Mouse (Mus musculus) liver, embryonic 16.5 days (tissue): ENCODE results near the gene Lbhd2. TPM values are rescaled to one million over a fixed set of nuclear protein-coding genes. Genes with fewer than 3 reads are reported as not detected.
A peak's percentile ranks its signal among the peaks of the same experiment; 100 is the strongest.

ENCODE experiments used
- ATAC-seq: fragments of 200-750 bp; cut with Nextera tagmentation; 2 replicates; pipeline ENCODE4 v1.8.0; 2017; ENCODE audit warnings: low read depth, mild to moderate bottlenecking, moderate number of reproducible peaks, moderate library complexity
- H3K27ac ChIP-seq: fragments of 300-500 bp; sonication (generic); 2 replicates; pipeline ENCODE4 v1.5.1; 2014; ENCODE audit warnings: mild to moderate bottlenecking, low read length
- H3K27me3 ChIP-seq: fragments of 300-500 bp; sonication (generic); 2 replicates; pipeline ENCODE4 v1.6.1; 2014; ENCODE audit warnings: low read depth, low read length, mixed read lengths; ENCODE audit not compliant: control insufficient read depth, insufficient read depth
- H3K36me3 ChIP-seq: fragments of 300-500 bp; sonication (generic); 2 replicates; pipeline ENCODE4 v1.6.1; 2014; ENCODE audit warnings: mild to moderate bottlenecking; ENCODE audit not compliant: control insufficient read depth, insufficient read depth
- H3K4me1 ChIP-seq: fragments of 300-500 bp; sonication (generic); 2 replicates; pipeline ENCODE4 v1.6.1; 2014; ENCODE audit warnings: low read depth, low read length, mixed read lengths; ENCODE audit not compliant: control insufficient read depth
- H3K4me2 ChIP-seq: fragments of 300-500 bp; sonication (generic); 2 replicates; pipeline ENCODE4 v1.6.1; 2014; ENCODE audit warnings: low read depth, low read length, mixed read lengths
- H3K4me3 ChIP-seq: fragments of 300-500 bp; sonication (generic); 2 replicates; pipeline ENCODE4 v1.5.1; 2014; ENCODE audit warnings: low read depth, mild to moderate bottlenecking, low read length
- H3K9ac ChIP-seq: fragments of 300-500 bp; sonication (generic); 2 replicates; pipeline ENCODE4 v1.6.1; 2014; ENCODE audit warnings: low read depth, low read length
- H3K9me3 ChIP-seq: fragments of 300-500 bp; sonication (generic); replicated peaks from 2 replicates; pipeline ENCODE4 v1.6.1; 2016; ENCODE audit warnings: low read length; ENCODE audit not compliant: control insufficient read depth
- WGBS: fragments of 180-500 bp; shearing (Covaris S2); extraction: QIAGEN DNeasy Blood & Tissue Kit; methylation state at CpG from one replicate; pipeline ENCODE4 v1.1.7; 2014; ENCODE audit not compliant: insufficient replicate concordance; 5-methylcytosine and 5-hydroxymethylcytosine counted together
- polyA plus RNA-seq: library from polyadenylated mRNA; unstranded; fragments of >200 nt; fragmentation: Nextera tagmentation; extraction: Ambion mirVana; gene quantifications from 2 replicates; pipeline ENCODE4 v1.2.1, GENCODE M21; 2015

The Lbhd2 gene
- polyA plus RNA-seq, 1 experiment from 2014 or later: not detected

DNA sequence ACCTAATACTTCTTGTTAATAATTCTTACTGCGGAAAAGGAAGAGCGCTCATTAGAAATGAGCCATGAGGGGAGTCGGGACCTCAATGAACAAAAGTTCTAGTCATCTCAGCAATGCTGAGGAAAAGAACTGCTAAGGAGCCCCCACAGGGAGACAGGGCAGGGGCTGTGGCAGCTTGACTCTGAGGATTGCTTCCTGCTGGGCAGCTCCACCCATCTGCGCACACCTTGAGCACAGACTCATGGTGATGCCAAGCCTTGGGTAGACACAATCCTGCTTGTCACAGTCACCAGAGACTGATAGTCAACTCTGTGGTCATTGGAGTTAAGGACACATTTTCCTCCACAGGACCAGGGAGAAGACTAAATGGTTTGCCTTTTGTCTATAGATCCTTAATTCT is 19.5 kb upstream of the Lbhd2 start:
- Histone ChIP-seq H3K4me1 (no peaks in the 10 kb centered on the region), H3K27ac (no peak overlapping the region), H3K4me3 (no peak overlapping the region), H3K27me3 (no peaks in the 10 kb centered on the region; the same call in 1 of the 2 replicates), H3K9me3 (no peaks in the 10 kb centered on the region), H3K4me2 (no peak overlapping the region), H3K9ac (no peak overlapping the region), H3K36me3 (no peaks in the 10 kb centered on the region)
- no peak for ATAC-seq
- WGBS: 79% methylated on average over 4 of the region's 4 CpGs

DNA sequence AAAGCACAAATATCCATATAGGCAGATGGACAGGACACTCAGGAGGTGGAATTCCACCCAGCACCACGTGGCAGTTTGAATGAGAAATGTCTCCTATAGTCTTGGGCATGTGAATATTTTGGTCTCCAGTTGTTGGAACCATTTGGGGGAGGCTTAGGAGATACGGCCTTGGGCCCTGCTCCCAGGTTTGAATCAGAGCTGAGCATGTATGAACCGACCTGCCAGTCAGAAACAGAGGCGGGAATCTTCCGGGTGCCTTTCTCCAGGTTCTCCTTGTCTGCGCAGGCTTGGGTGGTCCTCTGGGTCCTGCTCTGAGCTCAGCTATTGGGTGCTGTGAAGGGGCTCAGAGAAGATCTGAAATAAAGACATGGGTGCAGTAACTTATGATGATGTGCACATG is 12.6 kb upstream of the Lbhd2 start:
- Histone ChIP-seq H3K4me2 (no peak overlapping the region), H3K9me3 (no peaks in the 10 kb centered on the region), H3K4me1 (no peaks in the 10 kb centered on the region), H3K27ac (no peak overlapping the region), H3K9ac (no peak overlapping the region), H3K36me3 (no peaks in the 10 kb centered on the region), H3K4me3 (no peak overlapping the region), H3K27me3 (no peaks in the 10 kb centered on the region)
- WGBS: 66% methylated on average over 6 of the region's 6 CpGs
- ATAC-seq: no peak

DNA sequence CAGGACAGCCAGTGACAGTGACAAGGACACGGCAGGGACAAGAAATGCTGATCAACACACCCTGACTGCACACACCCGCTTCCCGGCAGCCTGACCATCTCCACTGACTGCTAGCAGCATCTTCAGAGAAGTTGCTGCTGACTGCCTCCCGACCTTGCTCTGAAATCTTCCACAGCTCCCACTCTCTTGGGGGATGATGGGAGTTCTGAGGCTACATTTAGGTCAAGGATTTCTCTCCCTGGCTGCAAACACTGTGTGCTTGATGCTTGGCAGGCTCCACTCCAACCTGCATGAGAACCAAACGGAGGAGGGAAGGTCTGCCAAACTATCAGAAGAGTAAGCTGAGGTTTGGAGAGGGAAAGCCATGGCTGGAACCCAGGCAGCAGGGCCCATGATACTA is 9.6 kb upstream of the Lbhd2 start:
- Histone ChIP-seq H3K4me3 (no peak overlapping the region), H3K9me3 (no peaks in the 10 kb centered on the region), H3K9ac (no peak overlapping the region), H3K27me3 (peaks cover 3% of the 10 kb centered on the region), H3K4me1 (no peaks in the 10 kb centered on the region), H3K27ac (no peak overlapping the region), H3K36me3 (no peaks in the 10 kb centered on the region), H3K4me2 (no peak overlapping the region)
- 44% methylated on average over 5 of the region's 5 CpGs for WGBS
- ATAC-seq: no peak

DNA sequence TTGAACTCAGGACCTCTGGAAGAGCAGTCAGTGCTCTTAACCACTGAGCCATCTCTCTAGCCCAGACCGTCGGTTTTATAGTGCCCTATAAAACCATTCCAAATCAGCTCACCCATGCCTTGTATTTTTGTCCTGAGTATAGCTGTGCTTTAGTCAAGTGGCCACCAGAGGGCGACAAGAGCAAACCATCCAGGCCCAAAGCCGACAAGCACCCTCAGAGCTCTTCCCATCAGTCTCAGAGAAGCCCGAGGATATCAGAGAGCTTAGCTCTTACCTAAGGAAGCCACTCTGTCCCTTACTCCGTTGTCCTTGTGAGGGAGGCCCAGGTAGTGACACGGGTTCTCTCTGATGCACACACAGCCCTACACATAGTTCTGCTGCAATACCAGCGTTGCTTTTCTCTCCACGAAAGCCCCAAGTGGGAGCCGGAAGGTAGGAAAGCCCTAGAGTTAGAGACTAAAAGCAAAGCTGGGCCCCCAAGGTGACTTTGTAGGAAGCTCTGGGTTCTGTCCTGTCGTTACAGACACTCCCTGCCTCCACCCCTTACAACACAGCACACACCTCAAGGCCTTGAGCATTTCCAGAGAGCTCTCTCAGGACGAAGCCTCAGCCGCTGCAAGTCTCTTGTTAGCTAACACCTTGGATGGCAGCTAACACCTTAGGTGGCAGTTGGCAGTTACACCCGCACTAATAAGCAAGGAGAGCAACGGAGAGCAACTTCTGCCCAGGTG is 5.0 kb upstream of the Lbhd2 start:
- H3K4me1 ChIP-seq: no peaks in the 10 kb centered on the region
- 21% methylated on average over 15 of the region's 15 CpGs for WGBS
- no peak overlapping the region for H3K27ac ChIP-seq
- peaks cover 16% of the 10 kb centered on the region for H3K27me3 ChIP-seq
- ATAC-seq: no peak; the same call in 1 of the 2 replicates
- H3K9me3 ChIP-seq: no peaks in the 10 kb centered on the region
- no peak overlapping the region for H3K4me2 ChIP-seq
- no peak overlapping the region for H3K9ac ChIP-seq
- no peak overlapping the region for H3K4me3 ChIP-seq
- no peaks in the 10 kb centered on the region for H3K36me3 ChIP-seq

DNA sequence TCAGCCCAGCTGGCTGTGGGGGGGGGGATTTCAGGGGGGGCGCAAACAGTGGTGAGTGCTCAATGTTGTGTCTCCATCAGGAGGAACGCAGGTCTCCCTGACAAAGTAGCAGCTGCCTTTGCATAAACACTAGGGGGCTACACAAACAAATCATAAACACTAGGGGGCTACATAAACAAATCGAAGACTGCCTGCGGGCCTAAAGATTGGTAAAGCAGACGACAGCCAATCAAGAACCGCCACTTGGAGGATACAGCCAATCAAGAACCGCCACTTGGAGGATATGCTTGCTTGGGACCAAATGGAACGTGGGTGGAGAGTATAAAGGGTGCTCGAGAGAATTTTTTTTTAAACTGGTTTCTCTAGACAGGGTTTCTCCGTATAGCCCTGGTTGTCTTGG is 1.7 kb upstream of the Lbhd2 start:
- H3K4me3 ChIP-seq: no peak overlapping the region
- no peak overlapping the region for H3K4me2 ChIP-seq
- H3K27me3 ChIP-seq: peaks cover 34% of the 10 kb centered on the region
- H3K27ac ChIP-seq: no peak overlapping the region
- no peaks in the 10 kb centered on the region for H3K36me3 ChIP-seq
- no peaks in the 10 kb centered on the region for H3K9me3 ChIP-seq
- H3K4me1 ChIP-seq: no peaks in the 10 kb centered on the region
- ATAC-seq: no peak
- WGBS: 49% methylated on average over 10 of the region's 10 CpGs
- H3K9ac ChIP-seq: no peak overlapping the region

DNA sequence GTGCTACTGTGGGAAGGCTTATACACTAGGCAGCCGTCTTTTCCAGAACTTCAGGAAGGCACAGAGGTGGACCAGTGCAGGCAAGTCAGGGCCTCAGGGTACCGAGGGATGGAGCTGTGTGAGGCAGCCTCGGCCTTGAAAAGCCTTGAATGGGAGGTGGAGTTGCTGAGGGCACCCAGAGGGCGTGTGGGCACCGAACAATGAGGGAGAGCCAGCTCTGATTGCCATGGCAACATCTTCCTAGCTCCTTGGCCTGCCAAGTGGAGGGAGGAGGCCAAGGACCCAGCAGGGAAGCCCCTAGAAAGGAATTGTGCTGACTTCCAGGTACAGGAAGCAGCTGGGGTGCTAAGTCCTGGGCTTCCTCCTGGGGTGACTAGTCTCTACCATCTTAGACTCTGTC is 3.0 kb downstream of the Lbhd2 start:
- Histone ChIP-seq H3K9ac (no peak overlapping the region), H3K27ac (no peak overlapping the region), H3K4me3 (no peak overlapping the region), H3K9me3 (no peaks in the 10 kb centered on the region), H3K27me3 (peaks cover 24% of the 10 kb centered on the region), H3K4me1 (peaks cover 8% of the 10 kb centered on the region), H3K36me3 (no peaks in the 10 kb centered on the region), H3K4me2 (no peak overlapping the region)
- WGBS: 46% methylated on average over 5 of the region's 5 CpGs
- ATAC-seq: no peak

DNA sequence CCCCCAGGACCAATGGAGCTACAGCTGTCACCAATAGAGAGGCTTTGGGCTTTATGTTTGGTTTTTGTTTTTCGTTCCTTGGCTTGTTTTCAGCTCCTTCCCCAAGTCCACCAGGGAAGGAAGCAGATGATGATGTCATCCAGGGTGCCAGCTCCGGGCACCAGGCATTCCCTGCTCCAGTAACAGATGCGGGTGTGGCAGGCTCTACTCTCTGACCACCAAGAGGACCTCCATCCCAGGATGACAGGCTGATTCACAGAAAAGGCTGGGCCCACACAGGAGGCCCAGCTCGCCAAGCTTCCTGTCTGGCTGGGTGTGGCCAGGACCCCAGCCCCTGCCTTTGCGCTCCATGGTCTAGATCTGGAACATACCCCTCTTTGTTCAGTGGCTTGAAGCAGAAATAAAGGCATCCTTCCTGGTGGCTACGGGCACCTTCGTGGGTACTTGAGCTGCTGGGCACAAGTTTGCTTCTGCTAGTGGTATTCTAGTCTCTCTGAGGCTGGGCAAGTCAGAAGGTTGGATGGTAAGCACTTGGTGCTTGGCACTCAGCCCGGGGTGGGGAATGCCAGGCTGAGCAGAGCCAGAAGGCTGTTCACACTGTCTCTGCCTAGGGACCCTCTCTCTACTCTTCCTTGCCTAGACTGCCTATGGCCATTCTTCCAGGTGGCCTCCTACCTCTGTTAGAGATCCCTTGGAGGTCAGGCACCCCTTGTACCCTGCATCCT is 5.2 kb downstream of the Lbhd2 start:
- ATAC-seq: no peak
- no peak overlapping the region for H3K27ac ChIP-seq
- WGBS: 68% methylated on average over 8 of the region's 8 CpGs
- no peaks in the 10 kb centered on the region for H3K36me3 ChIP-seq
- H3K4me2 ChIP-seq: no peak overlapping the region
- peaks cover 16% of the 10 kb centered on the region for H3K27me3 ChIP-seq
- no peaks in the 10 kb centered on the region for H3K9me3 ChIP-seq
- H3K4me1 ChIP-seq: peaks cover 8% of the 10 kb centered on the region
- no peak overlapping the region for H3K4me3 ChIP-seq
- H3K9ac ChIP-seq: no peak overlapping the region

DNA sequence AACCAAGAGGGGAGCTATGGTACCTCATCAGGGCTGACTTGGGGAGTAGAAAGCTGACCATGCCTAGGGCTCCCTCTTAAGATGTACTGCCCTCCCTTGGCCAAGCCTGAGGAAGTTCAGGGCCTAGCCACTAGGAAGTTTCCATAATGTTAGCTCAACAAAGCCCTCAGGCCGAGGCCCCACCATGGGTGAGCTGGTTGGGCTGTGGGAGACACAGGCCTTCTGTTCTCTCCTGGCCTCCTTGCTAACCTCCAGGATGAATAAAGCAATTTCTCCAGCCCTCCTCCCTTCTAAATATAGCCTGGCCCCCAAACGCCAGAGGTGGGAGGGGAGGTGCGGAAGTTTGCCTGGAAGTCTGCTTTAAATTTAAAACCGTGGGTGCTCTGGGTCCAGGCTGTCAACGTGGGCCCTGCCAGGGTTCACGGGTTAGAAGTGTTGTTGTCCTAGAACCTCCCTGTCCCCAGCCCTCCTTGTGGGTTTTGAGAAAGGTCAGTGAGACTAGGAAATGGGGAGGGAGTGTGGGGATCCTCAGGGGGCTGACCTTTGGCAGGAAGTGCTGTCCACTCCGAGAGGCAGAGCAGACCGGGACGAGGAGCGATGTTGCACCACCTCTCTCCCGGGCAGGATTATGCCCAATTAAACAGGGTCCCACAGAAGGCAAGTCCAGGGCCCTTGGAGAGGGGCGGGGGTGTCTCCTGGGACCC is 6.1 kb downstream of the Lbhd2 start:
- Histone ChIP-seq H3K27me3 (peaks cover 7% of the 10 kb centered on the region; the same call in 1 of the 2 replicates), H3K4me1 (peaks cover 8% of the 10 kb centered on the region), H3K9ac (no peak overlapping the region), H3K27ac (no peak overlapping the region), H3K36me3 (no peaks in the 10 kb centered on the region), H3K9me3 (no peaks in the 10 kb centered on the region), H3K4me3 (peak overlapping the region; percentile 12; the same call in 1 of the 2 replicates), H3K4me2 (peak overlapping the region; percentile 43)
- ATAC-seq: no peak
- 28% methylated on average over 12 of the region's 12 CpGs for WGBS

DNA sequence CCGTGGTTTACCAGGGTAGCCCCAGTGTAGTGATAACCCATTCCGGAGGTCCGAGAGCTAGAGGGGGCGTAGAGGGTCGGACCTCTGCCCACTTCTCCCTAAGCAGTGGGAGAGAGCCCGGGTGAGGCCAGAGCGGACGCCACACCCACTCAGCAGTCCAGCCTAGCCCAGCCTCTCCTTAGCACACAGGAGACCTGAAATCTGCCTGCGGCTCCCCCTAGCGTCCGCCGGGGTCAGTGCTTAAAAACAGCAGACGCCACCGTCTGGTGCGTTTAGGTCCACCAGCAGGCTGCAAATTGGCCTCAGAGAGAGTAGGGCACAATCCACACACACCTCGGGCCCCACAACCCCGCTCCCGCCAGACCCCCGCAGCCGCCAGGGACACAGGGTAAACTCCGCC is 6.7 kb downstream of the Lbhd2 start:
- under 1% methylated on average over 21 of the region's 21 CpGs for WGBS
- H3K27ac ChIP-seq: no peak overlapping the region
- H3K36me3 ChIP-seq: no peaks in the 10 kb centered on the region
- peak overlapping the region; percentile 43 for H3K4me2 ChIP-seq
- H3K9me3 ChIP-seq: no peaks in the 10 kb centered on the region
- H3K27me3 ChIP-seq: peaks cover 3% of the 10 kb centered on the region; the same call in 1 of the 2 replicates
- ATAC-seq: peak; percentile 61
- H3K4me1 ChIP-seq: peaks cover 8% of the 10 kb centered on the region
- H3K4me3 ChIP-seq: peak overlapping the region; percentile 12; the same call in 1 of the 2 replicates
- H3K9ac ChIP-seq: no peak overlapping the region
